Mouse (Mus musculus) cerebellum, adult 11 months (tissue): Measurements from ENCODE around the gene Ppil6.
A peak's percentile ranks its signal among the peaks of the same experiment; 100 is the strongest.

Source experiments
- DNase-seq: peaks from one replicate; pipeline ENCODE4 v3.0.0; 2022

Ppil6 gene

DNA sequence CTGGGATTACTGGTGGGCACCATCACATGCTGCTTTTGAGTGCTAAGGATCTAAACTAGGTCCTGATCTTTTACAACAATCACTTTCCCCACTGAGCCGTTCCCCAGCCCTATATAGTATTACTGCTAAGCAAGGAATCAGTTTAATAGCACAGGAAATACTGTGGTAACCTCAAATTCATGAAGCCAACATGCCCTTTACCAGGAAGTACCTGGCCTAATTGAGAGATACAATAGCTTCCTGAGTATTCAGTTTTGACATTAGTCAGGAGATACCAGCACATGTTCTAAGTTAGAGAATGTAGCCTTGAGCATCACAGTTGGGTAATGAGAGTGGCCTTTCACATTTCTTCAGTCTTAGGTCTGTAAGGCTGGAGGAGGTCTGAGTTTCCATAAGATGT, 46.5 kb downstream of the Ppil6 start:
- no peak for DNase-seq

DNA sequence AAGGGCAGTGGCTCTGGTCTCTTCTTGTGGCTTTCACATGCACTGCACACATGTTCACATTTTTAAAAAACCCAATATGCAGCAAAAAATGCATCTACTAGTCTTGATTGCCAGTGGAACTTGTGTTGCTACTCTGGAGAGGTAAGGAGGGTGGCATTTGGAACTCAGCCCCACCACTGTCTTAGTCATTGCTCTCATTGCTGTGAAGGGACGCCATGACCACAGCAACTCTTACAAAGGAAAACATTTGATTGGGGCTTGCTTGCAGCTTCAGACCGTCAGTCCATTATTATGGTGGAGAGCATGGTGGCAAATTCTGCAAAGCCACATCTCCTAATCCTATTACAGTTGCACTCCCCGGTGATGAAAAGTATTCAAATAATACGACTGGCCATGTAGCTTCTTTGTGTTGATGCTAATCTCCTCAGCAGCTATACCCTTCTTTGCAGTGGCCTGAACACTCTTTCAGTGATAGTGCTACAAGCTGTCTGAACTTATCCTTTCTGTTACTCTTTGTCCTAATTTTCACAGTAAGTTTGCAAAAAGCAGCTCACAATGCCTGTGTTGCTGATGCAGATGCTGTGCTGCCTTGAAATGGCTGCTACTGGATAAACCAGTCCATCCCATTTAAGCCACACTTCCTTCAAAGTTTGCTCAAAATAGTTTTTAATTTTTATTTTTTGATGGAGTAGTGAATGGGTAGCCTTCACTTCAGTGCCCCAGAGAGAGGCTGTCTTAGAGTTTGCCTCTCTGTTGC, 47.2 kb downstream of the Ppil6 start:
- DNase-seq, result no peak

DNA sequence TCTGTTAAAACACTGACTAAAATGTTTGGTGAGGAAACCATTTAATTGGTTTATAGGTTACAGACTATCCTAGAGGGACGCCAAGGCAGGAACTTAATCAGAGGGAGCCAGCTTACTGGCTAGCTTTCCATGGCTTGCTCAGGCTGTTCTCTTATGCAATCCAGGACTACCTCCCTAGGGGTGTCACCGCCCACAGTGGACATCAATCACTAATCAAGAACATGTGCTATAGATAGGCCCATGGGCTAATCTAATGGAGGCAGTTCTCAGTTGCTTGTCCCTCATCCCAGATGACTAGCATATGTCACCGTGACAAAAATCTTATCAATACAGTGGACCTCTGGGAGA, 47.7 kb downstream of the Ppil6 start:
- DNase-seq, result no peak

DNA sequence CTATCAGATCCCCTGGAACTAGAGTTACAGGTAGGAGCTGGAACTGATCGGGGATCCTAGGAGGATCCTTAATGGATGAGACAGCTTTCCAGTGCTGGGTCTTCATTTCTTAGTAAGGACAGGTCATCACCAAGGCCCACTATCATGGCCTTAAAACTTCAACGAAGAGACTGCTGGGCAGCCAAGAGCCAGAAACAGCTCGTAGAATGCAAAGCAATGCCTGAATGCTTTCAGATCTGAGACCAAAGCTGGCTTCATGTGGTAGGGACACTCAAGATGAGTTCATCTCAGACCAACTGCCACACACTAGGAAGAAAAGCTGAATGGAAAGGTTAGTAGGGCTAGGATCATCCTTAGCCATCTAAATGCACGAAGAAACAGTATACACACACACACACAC, 48.7 kb downstream of the Ppil6 start:
- DNase-seq, result no peak

DNA sequence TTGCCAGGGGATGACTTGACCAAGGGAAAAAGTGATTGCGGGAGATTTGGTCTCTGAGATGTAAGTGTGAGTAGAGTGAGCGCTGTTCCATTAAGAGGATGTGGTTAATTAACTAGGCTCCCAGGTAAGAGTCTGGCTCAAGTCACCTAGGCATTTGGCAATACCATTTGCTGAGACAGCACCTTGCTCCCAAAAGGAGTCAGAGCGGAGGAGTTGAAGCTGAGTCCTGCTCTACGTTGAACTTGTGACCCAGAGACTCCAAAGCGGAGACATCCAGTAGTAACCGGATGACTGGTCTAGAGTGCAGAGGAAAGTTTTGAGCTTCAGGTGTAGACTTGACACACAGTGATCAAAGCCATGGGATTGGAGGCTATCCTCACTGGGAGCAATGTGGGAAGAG, 51.8 kb downstream of the Ppil6 start:
- no peak for DNase-seq

DNA sequence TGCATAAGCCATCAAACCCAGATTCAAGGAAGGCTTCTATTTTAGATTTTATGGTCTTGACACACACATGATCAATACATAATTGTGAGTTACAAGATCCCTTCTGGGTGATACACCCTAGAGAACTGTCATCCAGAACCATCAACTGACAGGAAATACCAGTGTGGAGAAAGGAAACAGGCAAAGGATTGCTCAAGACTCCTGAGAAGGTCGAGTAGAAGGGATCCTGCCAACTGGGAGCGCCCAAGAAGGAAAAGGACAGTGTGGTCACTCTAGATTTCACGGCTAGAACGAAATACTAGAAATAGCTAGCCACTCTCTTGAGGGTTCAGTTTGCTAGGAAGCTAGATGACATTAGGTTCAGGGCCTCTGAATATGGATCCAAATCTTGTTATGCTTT, 53.2 kb downstream of the Ppil6 start:
- DNase-seq, result no peak

DNA sequence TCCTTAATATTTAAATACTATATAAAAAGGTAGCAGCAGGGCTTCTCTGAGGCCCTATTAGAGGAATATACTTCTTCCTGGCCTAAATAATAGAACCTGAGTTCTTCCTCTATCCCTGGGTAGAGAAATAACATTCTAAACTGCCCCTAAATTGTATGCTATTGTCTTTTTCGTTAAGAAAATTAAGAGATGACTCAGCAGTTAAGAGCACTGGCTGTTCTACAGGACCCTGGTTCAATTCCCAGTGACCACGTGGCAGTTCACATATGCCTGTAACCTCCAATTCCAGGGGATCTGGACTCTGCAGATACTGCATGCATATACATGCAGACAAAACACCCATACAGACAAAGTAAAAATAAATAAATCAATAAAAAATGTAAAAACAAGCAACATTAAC, 53.6 kb downstream of the Ppil6 start:
- no peak for DNase-seq

DNA sequence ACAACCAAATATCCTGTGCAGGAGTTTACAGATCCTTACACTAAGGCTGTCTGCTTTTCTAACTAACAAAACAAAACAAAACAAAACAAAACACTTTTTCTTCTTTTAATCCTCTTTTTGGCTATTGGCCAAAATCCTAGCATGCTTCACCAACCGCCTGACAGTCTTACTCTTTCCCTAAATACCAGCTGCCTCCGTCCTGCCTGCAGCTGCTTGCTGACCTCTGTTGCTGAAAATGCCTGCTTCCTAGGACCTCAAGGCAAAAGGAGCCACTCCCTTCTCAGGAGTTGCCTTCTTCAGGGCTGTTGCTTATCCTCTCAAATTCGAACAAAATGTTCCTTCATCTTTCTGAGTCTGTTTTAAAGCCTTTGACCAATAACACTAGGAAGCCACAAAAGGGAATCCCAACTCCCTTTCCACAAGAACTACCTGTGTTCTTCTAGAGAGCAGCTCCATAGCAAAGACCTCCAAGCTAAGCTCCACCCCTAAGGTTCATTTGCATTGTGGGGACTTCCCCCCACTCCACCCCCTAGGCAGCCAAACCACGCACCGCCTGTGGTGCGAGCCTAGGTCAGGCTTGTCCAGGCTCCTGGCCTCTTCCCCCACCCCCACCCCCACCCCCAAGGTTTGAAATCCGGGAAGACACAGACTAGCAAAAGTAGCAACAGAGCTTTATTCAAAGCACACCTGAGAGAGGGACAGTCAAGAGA, 54.4 kb downstream of the Ppil6 start:
- DNase-seq, result no peak

DNA sequence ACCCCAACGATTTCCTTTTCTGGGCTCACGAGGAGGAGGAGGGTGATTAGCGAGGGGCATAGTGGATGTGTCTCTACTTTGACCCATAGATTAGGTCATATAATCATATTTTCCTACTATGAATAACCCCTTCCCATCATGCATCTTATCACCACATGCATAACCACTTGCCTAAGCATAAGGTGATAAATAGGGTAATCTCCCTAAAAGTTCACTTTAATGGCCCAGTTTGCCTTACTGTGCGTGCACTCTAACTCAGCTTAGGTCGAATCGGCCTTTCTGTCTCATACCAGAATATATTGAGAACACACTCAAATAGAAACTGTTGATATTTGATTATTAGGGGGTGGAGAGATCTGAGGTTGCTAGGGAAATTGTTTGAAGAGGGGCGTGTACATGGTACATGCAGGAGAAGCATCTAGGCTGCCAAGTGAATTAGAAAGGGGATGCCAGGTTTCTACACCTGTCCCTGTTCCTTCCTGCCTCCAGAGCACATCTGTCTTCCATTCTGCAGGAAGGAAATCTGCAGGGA, 55.1 kb downstream of the Ppil6 start:
- no peak for DNase-seq

DNA sequence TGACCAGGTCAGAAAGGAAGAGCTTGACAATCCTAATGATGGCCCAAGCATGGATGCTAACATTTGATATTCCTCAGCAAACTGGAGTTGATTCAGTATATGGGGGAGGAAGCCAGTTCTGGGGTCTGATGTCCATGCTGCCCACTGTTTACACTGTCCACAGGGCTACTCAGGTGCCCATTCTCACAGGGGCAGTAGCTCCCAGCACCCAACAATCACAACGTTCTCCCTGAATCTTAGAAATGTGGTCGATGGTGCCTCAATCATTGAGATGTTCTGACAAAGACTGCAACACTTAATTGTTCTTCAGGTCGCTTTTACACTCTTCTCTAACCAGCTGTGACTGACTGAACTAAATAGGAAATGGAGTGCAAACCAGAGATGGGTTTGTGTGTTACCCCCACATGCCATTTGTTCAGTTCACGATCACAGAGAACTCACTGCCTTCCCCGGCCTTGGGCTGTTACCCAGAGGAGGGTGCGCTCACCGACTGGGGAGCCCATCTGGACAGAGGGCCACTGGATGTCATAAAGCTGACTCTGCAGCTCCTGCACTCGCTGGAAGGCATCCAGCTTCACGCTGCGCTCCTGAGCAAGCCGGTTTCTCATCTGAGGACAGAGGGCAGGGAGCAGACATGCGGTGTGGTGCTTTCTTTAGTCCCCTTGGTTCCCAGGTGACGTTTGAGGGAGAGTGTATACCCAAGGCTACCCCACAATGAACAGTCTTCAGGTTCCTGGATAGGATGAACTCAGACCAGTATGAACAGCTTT, 56.3 kb downstream of the Ppil6 start:
- DNase-seq, result no peak

DNA sequence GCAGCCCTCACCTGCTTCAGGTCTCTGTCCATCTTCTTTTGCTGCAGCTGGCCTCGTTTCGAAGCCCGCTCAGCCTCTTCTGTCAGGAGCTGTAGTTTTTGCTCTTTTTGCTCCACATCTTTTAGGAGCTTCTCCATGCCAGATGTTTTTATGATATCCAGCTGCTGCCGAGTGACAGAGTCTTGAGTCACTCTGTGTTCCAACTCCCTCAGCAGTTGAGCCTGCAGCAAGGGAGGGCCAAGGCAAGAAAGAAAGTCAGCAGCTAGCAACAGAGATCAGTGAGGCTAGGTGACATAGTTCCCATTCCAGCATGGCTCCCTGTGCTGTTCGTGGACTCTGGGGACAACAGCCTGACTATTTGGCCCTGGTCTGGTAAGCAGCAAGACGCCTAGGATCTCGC, 60.5 kb downstream of the Ppil6 start:
- DNase-seq, result no peak

DNA sequence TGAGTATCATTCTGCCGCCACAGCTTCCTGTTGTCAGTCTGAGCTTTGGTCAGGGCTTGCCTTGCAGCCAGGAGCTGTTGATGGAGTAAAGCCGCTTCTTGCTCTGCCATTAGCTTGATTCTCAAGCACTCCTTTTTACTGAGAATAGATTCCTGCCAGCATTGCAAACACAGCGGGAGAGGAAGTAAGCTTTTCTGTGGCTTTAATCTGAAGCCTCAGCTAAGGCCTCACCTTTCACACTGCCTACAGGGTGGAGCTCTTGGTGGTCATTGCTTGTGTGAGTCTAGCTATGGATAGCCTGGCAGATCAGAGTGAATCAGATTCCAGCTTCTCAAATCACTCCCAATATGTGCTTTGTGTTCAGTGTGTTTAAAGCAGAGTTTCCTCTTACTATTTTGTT, 62.1 kb downstream of the Ppil6 start:
- no peak for DNase-seq

DNA sequence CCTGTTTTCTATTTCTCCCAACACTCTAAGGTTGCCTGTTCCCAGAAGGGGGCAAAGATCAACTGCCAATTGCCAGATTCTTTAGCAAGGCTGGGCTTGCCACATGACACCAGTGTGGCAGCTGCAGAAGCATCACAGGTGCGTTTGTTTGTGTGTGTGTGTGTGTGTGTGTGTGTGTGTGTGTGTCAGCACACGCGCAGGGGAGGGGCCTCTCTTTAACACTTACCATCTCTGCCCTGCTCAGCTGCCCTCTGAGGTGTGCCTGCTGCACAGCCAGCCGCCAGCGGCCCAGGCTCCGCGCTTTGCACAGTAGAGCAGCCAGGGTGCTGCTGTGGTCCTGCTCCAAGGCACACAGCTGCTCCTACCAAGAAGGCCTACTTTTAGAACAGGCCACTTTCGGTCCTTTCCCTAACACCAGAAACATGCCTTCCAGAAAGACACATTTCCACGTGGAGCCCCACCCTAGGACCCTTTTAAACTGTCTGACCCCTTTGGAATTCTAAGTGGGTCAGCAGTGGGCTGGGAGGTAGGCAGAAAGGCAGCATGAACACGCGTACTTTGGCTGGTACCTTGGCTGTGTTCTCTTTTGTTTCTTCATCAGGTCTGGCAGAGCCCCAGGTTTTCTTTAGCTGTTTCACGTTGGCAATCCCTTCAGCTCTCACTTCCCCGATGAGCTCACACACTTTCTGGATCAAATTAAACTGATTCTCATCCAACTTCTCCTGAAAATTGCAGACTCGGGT, 62.8 kb downstream of the Ppil6 start:
- DNase-seq, result peak; percentile 9

DNA sequence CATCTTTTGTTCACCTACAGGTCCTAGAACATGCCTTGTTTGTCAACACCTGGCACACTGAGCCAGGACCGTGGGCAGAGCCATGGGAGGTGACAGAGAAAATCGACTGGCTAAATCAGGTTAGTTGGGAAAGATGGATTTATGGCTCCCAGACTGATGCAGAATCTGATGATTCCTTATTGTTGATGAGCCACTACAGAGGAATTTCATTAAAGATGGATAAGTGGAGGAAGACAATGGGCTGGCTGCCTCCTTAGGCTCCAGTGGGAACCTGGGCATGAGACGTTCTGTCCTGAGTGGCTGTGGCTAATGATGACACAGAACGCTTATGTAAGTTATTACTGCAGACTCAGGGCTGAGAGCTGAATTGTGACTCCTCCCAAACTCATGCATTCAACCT, 63.5 kb downstream of the Ppil6 start:
- no peak for DNase-seq

DNA sequence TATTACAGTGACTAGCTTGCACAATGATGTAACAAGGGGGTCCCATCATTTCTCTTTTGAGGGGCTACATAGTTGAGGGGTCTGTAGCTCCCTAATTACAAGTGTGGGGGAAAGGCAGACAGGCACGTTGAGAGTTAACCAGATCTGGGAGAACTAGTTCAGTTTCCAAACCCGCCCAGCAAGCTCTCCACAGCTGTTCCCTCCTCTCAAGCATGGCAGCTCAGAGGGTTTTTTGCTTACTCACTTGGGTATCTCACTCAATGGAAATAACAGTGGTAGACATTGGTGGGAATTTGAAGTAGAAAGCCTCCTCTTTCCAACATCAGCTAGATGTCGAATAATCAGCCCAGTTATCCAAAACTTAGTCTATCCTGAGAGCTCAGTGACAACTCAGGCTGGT, 64.8 kb downstream of the Ppil6 start:
- DNase-seq, result no peak

DNA sequence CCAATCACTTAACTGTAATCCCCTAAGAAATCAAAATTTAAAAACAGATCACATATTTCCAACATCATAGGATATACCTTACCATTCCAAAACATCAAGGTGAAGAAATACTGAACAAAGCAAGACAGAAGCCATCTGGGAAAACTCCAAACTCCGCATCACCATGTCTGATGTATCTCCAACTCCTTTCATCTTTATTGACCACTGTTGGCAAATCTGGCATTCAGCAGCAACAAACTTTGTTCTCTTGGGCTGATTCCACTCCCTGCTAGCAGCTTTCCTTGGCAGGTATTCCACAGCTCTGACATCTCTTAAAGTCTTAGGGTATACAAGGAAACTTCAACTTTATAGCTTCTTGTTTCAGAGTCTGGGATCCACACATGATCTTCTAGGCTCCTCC, 68.2 kb downstream of the Ppil6 start:
- no peak for DNase-seq

DNA sequence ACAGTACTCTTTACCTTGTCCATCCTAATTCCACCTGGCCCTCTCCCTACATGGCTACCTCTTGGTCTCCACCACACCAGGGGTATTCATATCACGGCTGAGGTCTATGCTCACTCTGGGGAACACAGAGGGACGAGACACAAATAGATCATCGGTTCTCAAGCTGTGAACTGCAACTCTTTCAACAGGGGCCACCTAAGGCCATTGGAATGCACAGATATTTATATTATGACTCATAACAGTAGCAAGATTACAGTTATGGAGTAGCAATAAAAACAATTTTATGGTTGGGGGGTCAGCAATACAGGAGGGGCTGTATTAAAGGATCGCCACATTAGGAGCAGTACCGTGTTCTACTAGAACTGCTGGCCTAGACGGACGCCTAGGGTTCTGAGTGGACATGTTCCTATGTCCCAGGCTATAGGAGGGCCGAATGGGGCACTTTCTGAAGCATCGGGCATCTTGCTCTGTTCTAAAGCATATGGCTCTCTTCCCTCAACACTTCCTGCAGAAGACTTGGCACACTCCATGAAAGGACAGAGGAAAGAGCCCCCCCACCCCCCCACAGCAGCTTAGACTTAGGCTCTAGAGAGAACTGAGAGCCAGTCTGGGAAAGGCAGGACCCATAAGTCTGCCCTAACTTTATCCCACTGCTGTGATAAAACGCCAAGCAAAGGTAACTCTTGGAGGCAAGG, 71.6 kb downstream of the Ppil6 start:
- no peak for DNase-seq
